Mouse (Mus musculus) midbrain, postnatal 0 days (tissue): ENCODE measurements around the gene Them7. TPM values are rescaled to one million over a fixed set of nuclear protein-coding genes. Genes with fewer than 3 reads are reported as not detected.
A peak's percentile ranks its signal among the peaks of the same experiment; 100 is the strongest.

ENCODE experiments used
- ATAC-seq: fragments of 200-750 bp; cut with Nextera tagmentation; 2 replicates; pipeline ENCODE4 v1.8.0; 2017; ENCODE audit warnings: moderate number of reproducible peaks, mild to moderate bottlenecking, moderate TSS enrichment, moderate library complexity; ENCODE audit not compliant: low FRiP score
- DNase-seq: peaks from one replicate; pipeline ENCODE4 v3.0.0-alpha.2; 2015; ENCODE audit warnings: low spot score
- H3K27ac ChIP-seq: fragments of 300-500 bp; sonication (generic); 2 replicates; pipeline ENCODE4 v1.5.1; 2014; ENCODE audit warnings: low read depth, mild to moderate bottlenecking, low read length, mixed read lengths
- H3K27me3 ChIP-seq: fragments of 300-500 bp; sonication (generic); 2 replicates; pipeline ENCODE4 v1.6.1; 2014; ENCODE audit warnings: low read length, control low read depth, mixed read lengths; ENCODE audit not compliant: insufficient read depth
- H3K36me3 ChIP-seq: fragments of 300-500 bp; sonication (generic); 2 replicates; pipeline ENCODE4 v1.6.1; 2014; ENCODE audit warnings: low read length, control low read depth, mixed read lengths; ENCODE audit not compliant: insufficient read depth
- H3K4me1 ChIP-seq: fragments of 300-500 bp; sonication (generic); 2 replicates; pipeline ENCODE4 v1.6.1; 2014; ENCODE audit warnings: mild to moderate bottlenecking, control low read depth, antibody characterized with exemption, low read length, mixed read lengths; ENCODE audit not compliant: insufficient read depth
- H3K4me2 ChIP-seq: fragments of 300-500 bp; sonication (generic); 2 replicates; pipeline ENCODE4 v1.6.1; 2014; ENCODE audit warnings: low read depth, mild to moderate bottlenecking, low read length, mixed read lengths; ENCODE audit not compliant: poor library complexity, severe bottlenecking
- H3K4me3 ChIP-seq: fragments of 300-500 bp; sonication (generic); 2 replicates; pipeline ENCODE4 v1.5.1; 2014; ENCODE audit warnings: low read depth, mild to moderate bottlenecking, low read length, moderate library complexity
- H3K9ac ChIP-seq: fragments of 300-500 bp; sonication (generic); replicated peaks from 2 replicates; pipeline ENCODE4 v1.6.1; 2014; ENCODE audit warnings: mild to moderate bottlenecking, low read length, moderate library complexity, mixed read lengths; ENCODE audit not compliant: poor library complexity, severe bottlenecking
- H3K9me3 ChIP-seq: fragments of 300-500 bp; sonication (generic); 2 replicates; pipeline ENCODE4 v1.6.1; 2016; ENCODE audit warnings: low read length, control low read depth
- CTCF ChIP-seq: IDR thresholded peaks from 2 replicates; pipeline ENCODE4 v1.5.1; 2016; ENCODE audit warnings: antibody characterized with exemption, mild to moderate bottlenecking
- WGBS: fragments of 180-500 bp; shearing (Covaris S2); extraction: QIAGEN DNeasy Blood & Tissue Kit; methylation state at CpG from one replicate; pipeline ENCODE4 v1.1.7; 2014; 5-methylcytosine and 5-hydroxymethylcytosine counted together
- polyA plus RNA-seq: library from polyadenylated mRNA; unstranded; fragments of >200 nt; fragmentation: Nextera tagmentation; extraction: Ambion mirVana; gene quantifications from 2 replicates; pipeline ENCODE4 v1.2.1, GENCODE M21; 2015
- total RNA-seq: library from RNA; depleted of rRNA; stranded (reverse); fragments of >200 nt; gene quantifications from 2 replicates; pipeline ENCODE4 v1.2.3, GENCODE M21; 2014

Gene Them7
- total and polyA plus RNA-seq, 2 experiments from 2014 or later, result not detected

- no peaks in the 10 kb centered on the region for H3K36me3 ChIP-seq
- H3K9ac ChIP-seq, result no peak overlapping the region
- 14% methylated on average over 12 of the region's 12 CpGs for WGBS
- no peaks in the 10 kb centered on the region for H3K4me1 ChIP-seq
- no peak overlapping the region for H3K4me3 ChIP-seq
- no peaks in the 10 kb centered on the region for H3K9me3 ChIP-seq
- ATAC-seq (no peak), DNase-seq (no peak)
- H3K27ac ChIP-seq, result no peak overlapping the region
- no peak overlapping the region for H3K4me2 ChIP-seq
- H3K27me3 ChIP-seq, result no peaks in the 10 kb centered on the region
- no peak for TF ChIP-seq CTCF
Observed at GRCm38 (mm10) chr2:105336314-105337027, 112.4 kb downstream of the Them7 start.

- DNase-seq, result no peak
- WGBS, result 41% methylated on average over 8 of the region's 8 CpGs
- H3K27ac ChIP-seq, result no peak overlapping the region
- H3K36me3 ChIP-seq, result no peaks in the 10 kb centered on the region
- no peak overlapping the region for H3K9ac ChIP-seq
- no peak overlapping the region for H3K4me2 ChIP-seq
- H3K27me3 ChIP-seq, result no peaks in the 10 kb centered on the region
- ATAC-seq, result no peak
- H3K4me3 ChIP-seq, result no peak overlapping the region
- TF ChIP-seq CTCF, result no peak
- H3K9me3 ChIP-seq, result no peaks in the 10 kb centered on the region
- H3K4me1 ChIP-seq, result no peaks in the 10 kb centered on the region
Observed at GRCm38 (mm10) chr2:105337171-105337875, 113.2 kb downstream of the Them7 start.

GRCm38 (mm10) chr2:105339993-105340392 lies 115.9 kb downstream of the Them7 start:
- TF ChIP-seq CTCF, result peak; percentile 38; the same call in 1 of the 2 replicates
- WGBS, result 64% methylated on average over 3 of the region's 3 CpGs
- no peak for DNase-seq

GRCm38 (mm10) chr2:105348886-105349285 lies 124.8 kb downstream of the Them7 start:
- TF ChIP-seq CTCF, result no peak
- Histone ChIP-seq H3K4me3 (no peak overlapping the region), H3K4me2 (no peak overlapping the region), H3K36me3 (no peaks in the 10 kb centered on the region), H3K9ac (no peak overlapping the region), H3K27ac (no peak overlapping the region), H3K9me3 (no peaks in the 10 kb centered on the region), H3K4me1 (no peaks in the 10 kb centered on the region), H3K27me3 (no peaks in the 10 kb centered on the region)
- ATAC-seq (no peak), DNase-seq (no peak)
- 53% methylated on average over 6 of the region's 6 CpGs for whole genome bisulfite sequencing

More at GRCm38 (mm10) chr2:105339993-105340392, 115.9 kb downstream of the Them7 start:
- no peak overlapping the region for H3K4me2 ChIP-seq
- no peak for ATAC-seq
- no peak overlapping the region for H3K27ac ChIP-seq
- H3K36me3 ChIP-seq, result no peaks in the 10 kb centered on the region
- H3K9ac ChIP-seq, result no peak overlapping the region
- no peaks in the 10 kb centered on the region for H3K27me3 ChIP-seq
- H3K4me1 ChIP-seq, result no peaks in the 10 kb centered on the region
- H3K9me3 ChIP-seq, result no peaks in the 10 kb centered on the region
- no peak overlapping the region for H3K4me3 ChIP-seq

GRCm38 (mm10) chr2:105356791-105357190 lies 132.7 kb downstream of the Them7 start:
- H3K36me3 ChIP-seq, result no peaks in the 10 kb centered on the region
- no peak for TF ChIP-seq CTCF
- ATAC-seq, result no peak
- H3K27ac ChIP-seq, result no peak overlapping the region
- no peaks in the 10 kb centered on the region for H3K4me1 ChIP-seq
- H3K4me3 ChIP-seq, result no peak overlapping the region
- no peak overlapping the region for H3K4me2 ChIP-seq
- peaks cover 3% of the 10 kb centered on the region for H3K27me3 ChIP-seq
- 67% methylated on average over 5 of the region's 5 CpGs for WGBS
- DNase-seq, result no peak
- H3K9me3 ChIP-seq, result no peaks in the 10 kb centered on the region
- no peak overlapping the region for H3K9ac ChIP-seq

GRCm38 (mm10) chr2:105358040-105358439 lies 133.9 kb downstream of the Them7 start:
- DNase-seq (no peak), ATAC-seq (no peak)
- no peak overlapping the region for H3K4me3 ChIP-seq
- H3K27ac ChIP-seq, result no peak overlapping the region
- no peak overlapping the region for H3K9ac ChIP-seq
- 93% methylated on average over 3 of the region's 3 CpGs for WGBS
- H3K4me2 ChIP-seq, result no peak overlapping the region
- H3K27me3 ChIP-seq, result peaks cover 3% of the 10 kb centered on the region
- H3K36me3 ChIP-seq, result no peaks in the 10 kb centered on the region
- TF ChIP-seq CTCF, result no peak
- no peaks in the 10 kb centered on the region for H3K9me3 ChIP-seq
- no peaks in the 10 kb centered on the region for H3K4me1 ChIP-seq
